Mouse (Mus musculus) thymus, adult 2 months (tissue): ENCODE data around the gene Trim62.
"Not testable (repeated sequence)": the region's sequence is repeated elsewhere in the genome, so short reads cannot be mapped to it uniquely, and the experiment has no call there.

Experiments used
- CTCF ChIP-seq: fragments of 200-500 bp; IDR thresholded peaks from 2 replicates; pipeline ENCODE4 v1.5.1; 2012; ENCODE audit warnings: mild to moderate bottlenecking, control low read depth, low read length, moderate library complexity, borderline replicate concordance; ENCODE audit not compliant: control insufficient read depth, poor library complexity, insufficient read depth; ENCODE audit errors: extremely low read depth
- POLR2A ChIP-seq: fragments of 200-500 bp; IDR thresholded peaks from 2 replicates; pipeline ENCODE4 v1.6.1; 2012; ENCODE audit warnings: mild to moderate bottlenecking, low read length, control low read depth, moderate library complexity; ENCODE audit not compliant: control insufficient read depth, poor library complexity, insufficient read depth; ENCODE audit errors: extremely low read depth

DNA sequence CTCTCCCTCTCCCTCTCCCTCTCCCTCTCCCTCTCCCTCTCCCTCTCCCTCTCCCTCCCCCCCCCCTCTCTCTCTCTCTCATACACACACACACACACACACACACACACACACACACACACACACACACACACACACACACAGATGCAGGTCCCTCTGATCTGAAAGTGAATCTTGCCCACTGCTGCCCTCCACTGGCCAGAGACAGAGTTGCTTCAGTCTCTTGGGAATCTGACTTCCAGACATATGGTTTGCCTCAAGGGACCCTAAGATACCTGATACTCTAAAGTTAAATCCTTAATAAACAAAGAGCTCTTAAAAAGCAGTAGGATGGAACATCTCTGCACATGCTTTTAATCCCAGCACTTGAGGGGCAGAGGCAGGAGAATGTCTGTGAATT lies 25.2 kb upstream of the Trim62 start:
- not testable (repeated sequence) for TF ChIP-seq CTCF, POLR2A
